Mouse (Mus musculus) lung, embryonic 14.5 days (tissue): ENCODE data around the gene March10. TPM values are rescaled to one million over a fixed set of nuclear protein-coding genes. Genes with fewer than 3 reads are reported as not detected.
A peak's percentile ranks its signal among the peaks of the same experiment; 100 is the strongest.

Experiments used
- ATAC-seq: fragments of 200-750 bp; cut with Nextera tagmentation; 2 replicates; pipeline ENCODE4 v1.8.0; 2017; ENCODE audit warnings: mild to moderate bottlenecking, moderate TSS enrichment, moderate library complexity; ENCODE audit not compliant: insufficient read depth
- DNase-seq: peaks from one replicate; pipeline ENCODE4 v3.0.0-alpha.2; 2015
- H3K27ac ChIP-seq: fragments of 300-500 bp; sonication (generic); 2 replicates; pipeline ENCODE4 v1.5.1; 2014; ENCODE audit warnings: low read depth, mild to moderate bottlenecking, moderate library complexity
- H3K27me3 ChIP-seq: fragments of 300-500 bp; sonication (generic); 2 replicates; pipeline ENCODE4 v1.6.1; 2014; ENCODE audit warnings: low read length, control low read depth; ENCODE audit not compliant: insufficient read depth
- H3K36me3 ChIP-seq: fragments of 300-500 bp; sonication (generic); 2 replicates; pipeline ENCODE4 v1.6.1; 2014; ENCODE audit warnings: control low read depth; ENCODE audit not compliant: insufficient read depth
- H3K4me1 ChIP-seq: fragments of 300-500 bp; sonication (generic); 2 replicates; pipeline ENCODE4 v1.6.1; 2014; ENCODE audit warnings: antibody characterized with exemption, control low read depth; ENCODE audit not compliant: insufficient read depth
- H3K4me2 ChIP-seq: fragments of 300-500 bp; sonication (generic); 2 replicates; pipeline ENCODE4 v1.6.1; 2014; ENCODE audit warnings: mild to moderate bottlenecking
- H3K4me3 ChIP-seq: fragments of 300-500 bp; sonication (generic); 2 replicates; pipeline ENCODE4 v1.5.1; 2014; ENCODE audit warnings: low read depth, low read length
- H3K9ac ChIP-seq: fragments of 300-500 bp; sonication (generic); 2 replicates; pipeline ENCODE4 v1.6.1; 2014
- H3K9me3 ChIP-seq: fragments of 300-500 bp; sonication (generic); 2 replicates; pipeline ENCODE4 v1.6.1; 2016; ENCODE audit warnings: low read depth, low read length, control low read depth
- CTCF ChIP-seq: IDR thresholded peaks from 2 replicates; pipeline ENCODE4 v1.5.1; 2016; ENCODE audit warnings: antibody characterized with exemption, low read depth
- WGBS: fragments of 180-500 bp; shearing (Covaris S2); extraction: QIAGEN DNeasy Blood & Tissue Kit; methylation state at CpG from one replicate; pipeline ENCODE4 v1.1.7; 2014; 5-methylcytosine and 5-hydroxymethylcytosine counted together
- polyA plus RNA-seq: library from polyadenylated mRNA; unstranded; fragments of >200 nt; fragmentation: Nextera tagmentation; extraction: Ambion mirVana; gene quantifications from 2 replicates; pipeline ENCODE4 v1.2.1, GENCODE M21; 2014

March10 gene
- polyA plus RNA-seq, 1 experiment from 2014 or later: not detected

DNA sequence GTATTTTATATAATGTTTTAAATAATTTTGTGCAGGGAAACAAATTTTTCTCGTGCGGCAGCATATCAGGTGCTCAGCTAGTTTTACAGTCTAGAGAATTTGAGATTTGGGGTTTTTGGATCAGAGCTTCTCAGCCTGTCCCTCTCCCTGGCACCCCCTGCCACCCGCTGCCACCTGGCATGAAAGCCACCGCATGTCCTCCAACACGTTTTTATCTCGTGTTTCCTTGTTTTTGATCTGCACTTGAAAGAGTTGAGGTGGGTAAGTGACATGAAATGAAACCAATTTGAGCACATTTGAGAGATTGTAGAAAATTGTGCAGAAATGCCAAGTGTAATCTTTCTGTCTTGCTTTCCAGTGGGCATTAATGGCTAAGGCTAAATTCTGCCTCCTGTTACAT lies 11.6 kb downstream of the March10 start:
- WGBS: 62% methylated on average over 6 of the region's 6 CpGs
- no peaks in the 10 kb centered on the region for H3K9me3 ChIP-seq
- no peak for ATAC-seq
- H3K4me2 ChIP-seq: no peak overlapping the region
- H3K4me1 ChIP-seq: 0 out of 2 replicates have a peak, but pooled peaks cover 3% of the 10 kb centered on the region
- no peak overlapping the region for H3K27ac ChIP-seq
- TF ChIP-seq CTCF: no peak
- no peaks in the 10 kb centered on the region for H3K36me3 ChIP-seq
- no peak for DNase-seq
- H3K27me3 ChIP-seq: no peaks in the 10 kb centered on the region
- no peak overlapping the region for H3K9ac ChIP-seq
- H3K4me3 ChIP-seq: no peak overlapping the region

DNA sequence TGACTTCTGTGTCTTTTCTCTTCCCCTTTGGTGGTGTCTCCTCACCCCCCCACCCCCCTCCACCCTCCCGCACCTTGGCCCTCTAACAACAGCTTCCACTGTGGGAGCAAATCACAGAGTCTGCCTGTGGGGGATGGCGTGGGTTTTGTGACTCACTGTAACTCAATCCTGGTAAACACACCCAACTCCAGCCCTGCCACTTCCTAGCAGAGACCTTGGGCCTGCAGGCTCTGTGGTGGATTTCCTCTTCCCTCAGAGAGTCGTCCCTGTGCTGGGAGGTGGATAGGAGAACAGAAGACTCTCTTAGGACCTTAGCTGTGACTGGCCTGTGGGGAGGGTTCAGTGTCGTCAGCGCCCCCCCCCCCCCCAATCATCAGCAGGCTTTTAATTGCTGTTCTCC lies 13.0 kb downstream of the March10 start:
- Histone ChIP-seq H3K9ac (no peak overlapping the region), H3K9me3 (no peaks in the 10 kb centered on the region), H3K27ac (no peak overlapping the region), H3K4me3 (no peak overlapping the region), H3K27me3 (no peaks in the 10 kb centered on the region), H3K4me2 (no peak overlapping the region), H3K4me1 (no peaks in the 10 kb centered on the region), H3K36me3 (no peaks in the 10 kb centered on the region)
- DNase-seq (no peak), ATAC-seq (no peak)
- WGBS: 45% methylated on average over 5 of the region's 5 CpGs
- no peak for TF ChIP-seq CTCF

DNA sequence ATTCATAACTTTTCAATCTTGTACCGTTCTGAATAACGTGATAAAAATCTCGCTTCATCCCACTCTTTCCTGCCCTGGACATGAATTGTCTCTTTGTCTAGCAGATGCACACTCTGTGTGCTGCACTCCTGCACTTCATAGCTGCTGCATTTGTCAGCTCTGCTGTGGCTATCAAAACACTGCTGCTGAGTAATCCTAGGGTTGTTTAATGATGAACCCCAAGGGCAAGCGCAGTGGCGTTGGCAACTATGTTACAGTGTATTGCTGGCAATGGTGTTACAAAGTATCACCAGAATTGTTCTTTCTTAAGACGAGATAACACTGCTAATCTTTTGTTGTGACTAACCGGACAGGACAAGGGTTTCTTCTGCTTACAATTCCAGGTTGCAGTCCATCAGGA lies 16.7 kb downstream of the March10 start:
- TF ChIP-seq CTCF: no peak

DNA sequence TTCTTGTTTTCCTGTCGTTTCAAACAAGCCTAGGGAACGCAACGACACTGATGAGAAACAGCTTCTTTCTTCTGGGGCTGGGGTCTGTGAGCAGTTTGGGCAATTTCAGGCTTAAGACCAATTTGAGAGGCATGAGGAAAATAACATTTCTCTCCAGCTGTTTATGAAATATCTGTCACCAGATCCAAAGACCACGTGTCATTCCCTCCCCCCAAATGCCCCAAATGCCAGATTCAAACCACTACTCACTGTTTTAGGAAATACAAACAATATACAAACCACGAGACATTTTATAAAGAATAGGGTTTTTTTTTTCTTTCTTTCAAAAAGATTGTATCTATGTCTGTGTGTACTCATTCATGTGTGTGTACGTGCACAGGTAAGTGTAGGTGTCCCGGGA lies 17.6 kb downstream of the March10 start:
- Histone ChIP-seq H3K4me2 (no peak overlapping the region), H3K4me3 (no peak overlapping the region), H3K36me3 (no peaks in the 10 kb centered on the region), H3K4me1 (no peaks in the 10 kb centered on the region), H3K9me3 (no peaks in the 10 kb centered on the region), H3K27ac (no peak overlapping the region), H3K9ac (no peak overlapping the region), H3K27me3 (no peaks in the 10 kb centered on the region)
- no peak for DNase-seq
- ATAC-seq: no peak
- no peak for TF ChIP-seq CTCF
- WGBS: 54% methylated on average over 7 of the region's 7 CpGs

More for the DNA sequence above, 16.7 kb downstream of the March10 start:
- DNase-seq: no peak
- H3K9me3 ChIP-seq: no peaks in the 10 kb centered on the region
- no peak overlapping the region for H3K27ac ChIP-seq
- no peak for ATAC-seq
- no peak overlapping the region for H3K9ac ChIP-seq
- no peaks in the 10 kb centered on the region for H3K27me3 ChIP-seq
- no peak overlapping the region for H3K4me2 ChIP-seq
- no peaks in the 10 kb centered on the region for H3K36me3 ChIP-seq
- H3K4me3 ChIP-seq: no peak overlapping the region
- WGBS: 60% methylated on average over 7 of the region's 7 CpGs
- H3K4me1 ChIP-seq: no peaks in the 10 kb centered on the region

DNA sequence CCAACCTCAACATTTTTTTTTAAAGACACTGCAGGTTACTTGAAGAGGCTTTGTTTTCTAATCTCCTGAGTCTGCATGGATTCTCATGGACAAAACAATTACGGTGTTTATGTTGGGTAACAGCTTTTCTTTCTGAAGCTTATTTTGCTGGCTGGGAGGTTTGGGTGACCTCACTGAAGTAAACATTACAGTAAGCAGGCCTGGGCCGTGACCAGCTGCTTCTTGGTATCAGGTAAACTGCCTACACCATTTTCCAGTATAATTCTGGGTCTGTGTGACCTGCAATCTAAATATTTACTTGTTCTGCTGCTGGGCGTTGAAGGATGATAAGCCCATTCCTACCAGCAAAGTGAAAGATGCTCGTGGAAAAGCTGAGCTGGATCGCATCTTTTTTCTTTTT lies 30.1 kb downstream of the March10 start:
- Histone ChIP-seq H3K27ac (no peak overlapping the region), H3K4me2 (no peak overlapping the region), H3K9ac (no peak overlapping the region), H3K4me1 (no peaks in the 10 kb centered on the region), H3K36me3 (no peaks in the 10 kb centered on the region), H3K4me3 (no peak overlapping the region), H3K27me3 (no peaks in the 10 kb centered on the region), H3K9me3 (no peaks in the 10 kb centered on the region)
- 37% methylated on average over 5 of the region's 5 CpGs for WGBS
- no peak for TF ChIP-seq CTCF
- DNase-seq: no peak
- ATAC-seq: no peak

DNA sequence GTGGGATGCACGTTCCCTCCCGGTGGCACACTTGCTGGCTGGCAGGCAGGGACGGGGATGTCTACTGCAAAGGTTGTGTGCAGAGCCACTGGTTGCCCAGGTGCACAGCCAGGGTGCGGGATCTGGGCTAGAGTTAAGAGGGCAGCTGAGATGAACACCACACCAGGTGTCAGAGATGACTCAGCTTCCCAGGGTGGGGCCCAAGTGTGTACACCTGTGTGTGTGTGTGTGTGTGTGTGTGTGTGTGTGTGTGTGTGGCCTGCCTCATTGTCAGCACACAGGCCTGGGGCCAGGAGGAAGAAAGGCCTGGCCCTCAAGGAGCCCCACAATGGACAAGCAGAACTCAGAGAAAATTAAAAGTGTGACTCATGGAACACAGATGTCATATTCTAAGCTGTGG lies 31.9 kb downstream of the March10 start:
- no peaks in the 10 kb centered on the region for H3K36me3 ChIP-seq
- H3K4me2 ChIP-seq: no peak overlapping the region
- H3K9ac ChIP-seq: no peak overlapping the region
- DNase-seq (no peak), ATAC-seq (no peak)
- no peaks in the 10 kb centered on the region for H3K9me3 ChIP-seq
- H3K27ac ChIP-seq: no peak overlapping the region
- TF ChIP-seq CTCF: no peak
- no peak overlapping the region for H3K4me3 ChIP-seq
- 83% methylated on average over 4 of the region's 4 CpGs for WGBS
- no peaks in the 10 kb centered on the region for H3K4me1 ChIP-seq
- H3K27me3 ChIP-seq: no peaks in the 10 kb centered on the region

DNA sequence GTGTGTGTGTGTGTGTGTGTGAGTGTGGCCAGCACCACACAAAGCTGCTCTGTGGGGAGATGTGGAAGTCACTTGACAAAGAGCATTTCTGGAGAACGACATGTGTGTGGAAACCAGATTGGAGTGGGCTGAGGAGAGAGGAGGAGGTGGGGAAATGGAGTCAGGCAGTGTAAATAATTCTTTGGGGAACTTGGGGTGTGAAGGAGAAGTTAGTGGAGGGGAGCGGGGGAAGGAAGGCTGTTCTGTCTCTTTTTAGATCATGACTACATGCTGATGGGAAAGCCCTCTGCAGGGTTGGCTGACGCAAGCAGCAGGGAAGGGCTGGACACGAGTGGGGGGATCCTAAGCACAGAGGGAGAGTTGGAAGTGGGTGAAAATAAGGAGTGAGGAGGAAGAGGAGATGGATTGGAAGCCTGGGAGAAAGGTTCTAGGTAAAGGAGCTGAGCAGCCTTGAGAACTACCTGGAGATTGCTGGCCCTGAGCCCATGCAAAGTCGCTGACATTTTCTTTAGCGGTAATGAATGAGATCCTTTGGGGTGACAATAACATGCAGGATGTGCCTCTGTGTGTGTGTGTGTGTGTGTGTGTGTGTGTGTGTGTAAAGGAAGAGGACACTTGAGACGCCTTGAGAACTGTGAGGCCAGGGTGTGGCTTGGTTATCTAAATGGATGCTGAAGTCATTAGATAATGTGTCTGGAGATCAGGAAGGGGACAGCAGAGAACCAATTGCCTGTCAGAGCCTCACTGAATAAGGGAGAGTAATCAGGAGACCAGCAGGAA lies 35.7 kb downstream of the March10 start:
- Histone ChIP-seq H3K4me2 (no peak overlapping the region), H3K27ac (no peak overlapping the region), H3K27me3 (no peaks in the 10 kb centered on the region), H3K36me3 (no peaks in the 10 kb centered on the region), H3K4me1 (no peaks in the 10 kb centered on the region), H3K9ac (no peak overlapping the region), H3K4me3 (no peak overlapping the region), H3K9me3 (no peaks in the 10 kb centered on the region)
- DNase-seq (no peak), ATAC-seq (peak; percentile 31; the same call in 1 of the 2 replicates)
- 41% methylated on average over 7 of the region's 7 CpGs for WGBS
- TF ChIP-seq CTCF: no peak
